Mouse (Mus musculus) cerebellum, adult 8-10 months (tissue): ENCODE measurements around the gene Pdzd2.

ENCODE experiments used
- DNase-seq: peaks from one replicate; pipeline ENCODE4 v3.0.0; 2022

The Pdzd2 gene

GRCm38 (mm10) chr15:12739277-12740247, at the start of gene Pdzd2:
TSS of gene Pdzd2 (minus strand) at chr15:12739924.
- DNase-seq: peak; percentile 89

- no peak for DNase-seq
Measured at GRCm38 (mm10) chr15:12789406-12789867, 49.7 kb upstream of the Pdzd2 start.

- DNase-seq: no peak
Measured at GRCm38 (mm10) chr15:12788536-12788935, 48.8 kb upstream of the Pdzd2 start.

DNA sequence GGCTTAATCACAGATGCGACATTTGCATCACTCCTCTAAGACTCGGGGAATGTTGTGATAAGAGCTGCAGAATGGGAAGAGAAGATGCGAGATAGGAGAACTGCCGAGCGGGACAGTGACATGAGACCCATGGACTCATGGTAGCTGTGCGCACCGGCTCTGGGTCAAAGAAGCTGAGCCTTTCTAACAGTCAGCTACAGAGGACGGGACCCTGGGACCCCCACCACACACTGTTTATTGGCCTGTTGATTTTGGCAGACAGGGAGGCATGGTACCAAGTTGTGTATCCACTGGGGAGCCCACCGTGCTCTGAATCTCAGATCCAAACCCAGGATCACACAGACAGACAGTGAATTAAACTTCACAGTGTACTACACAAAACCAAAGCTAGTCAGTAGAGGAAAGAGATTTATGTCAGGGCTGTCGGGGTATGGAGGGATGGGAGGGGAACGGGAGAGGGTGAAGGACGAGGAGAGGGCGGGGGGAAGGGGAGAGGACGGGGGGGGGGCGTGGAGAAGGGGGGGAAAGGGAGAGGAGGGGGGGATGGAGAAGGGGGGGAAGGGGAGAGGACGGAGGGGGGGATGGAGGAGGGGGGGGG, 42.1 kb upstream of the Pdzd2 start:
- DNase-seq: no peak

GRCm38 (mm10) chr15:12781296-12781695, 41.6 kb upstream of the Pdzd2 start:
- DNase-seq: no peak

GRCm38 (mm10) chr15:12774149-12774753, 34.5 kb upstream of the Pdzd2 start:
- no peak for DNase-seq

DNA sequence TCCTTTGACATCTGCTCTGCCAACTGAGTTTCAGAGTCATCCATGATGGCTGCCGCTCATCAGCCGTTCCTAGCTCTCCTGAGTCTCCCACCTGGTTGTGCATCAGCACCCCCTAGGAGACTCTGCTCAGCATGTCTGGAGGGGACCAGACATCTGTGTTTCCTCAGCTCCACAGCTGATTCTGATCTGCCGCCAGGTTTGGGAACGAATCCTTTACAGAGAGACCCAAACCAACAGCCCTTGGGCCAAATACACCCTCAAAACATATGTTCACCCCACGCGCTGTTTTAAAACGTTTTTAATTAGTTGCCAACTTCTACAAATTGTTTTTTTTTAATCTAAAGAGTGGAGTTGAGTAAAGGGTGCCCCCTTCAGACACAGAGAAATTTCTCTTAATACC, 31.2 kb upstream of the Pdzd2 start:
- DNase-seq: no peak

DNA sequence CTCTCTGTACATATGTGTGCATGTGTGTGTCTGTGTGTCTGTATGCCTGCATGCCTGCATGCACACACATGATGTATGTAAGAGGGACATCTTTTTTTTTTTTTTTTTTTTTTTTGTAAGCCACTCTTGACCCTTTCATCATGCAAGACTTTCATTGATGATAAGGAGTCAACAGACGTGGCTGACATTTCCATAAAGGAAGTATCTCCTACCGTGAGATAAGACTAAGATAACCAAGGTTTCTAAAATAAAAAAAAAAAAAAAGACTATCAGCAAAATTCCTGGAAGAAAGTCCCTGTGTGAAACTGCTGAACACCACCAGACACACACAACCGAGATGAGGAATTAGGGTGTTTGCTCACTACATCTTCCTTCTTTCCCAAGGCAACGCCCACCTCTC, 27.1 kb upstream of the Pdzd2 start:
- DNase-seq: no peak

DNA sequence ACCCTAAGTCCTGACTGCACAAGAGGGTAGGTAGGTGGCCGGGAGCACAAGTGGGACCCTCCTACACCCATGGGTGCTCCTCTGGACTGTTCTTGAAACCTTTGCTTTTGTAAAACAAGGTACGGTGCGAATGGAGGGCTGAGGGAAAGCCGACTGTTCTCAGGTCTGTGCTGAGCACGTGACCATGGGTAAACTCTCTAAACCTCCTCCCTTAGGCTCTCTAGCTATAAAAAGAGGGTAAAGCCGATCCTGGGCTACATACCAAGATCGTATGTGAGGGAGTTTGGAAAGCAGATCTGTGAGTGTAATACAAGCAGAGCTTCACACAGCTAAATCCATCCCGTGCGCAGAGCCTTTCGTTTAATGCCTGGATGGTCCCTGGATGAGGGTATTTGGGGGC, 23.4 kb upstream of the Pdzd2 start:
- DNase-seq: no peak

- no peak for DNase-seq
Measured at GRCm38 (mm10) chr15:12762258-12762913, 22.7 kb upstream of the Pdzd2 start.

DNA sequence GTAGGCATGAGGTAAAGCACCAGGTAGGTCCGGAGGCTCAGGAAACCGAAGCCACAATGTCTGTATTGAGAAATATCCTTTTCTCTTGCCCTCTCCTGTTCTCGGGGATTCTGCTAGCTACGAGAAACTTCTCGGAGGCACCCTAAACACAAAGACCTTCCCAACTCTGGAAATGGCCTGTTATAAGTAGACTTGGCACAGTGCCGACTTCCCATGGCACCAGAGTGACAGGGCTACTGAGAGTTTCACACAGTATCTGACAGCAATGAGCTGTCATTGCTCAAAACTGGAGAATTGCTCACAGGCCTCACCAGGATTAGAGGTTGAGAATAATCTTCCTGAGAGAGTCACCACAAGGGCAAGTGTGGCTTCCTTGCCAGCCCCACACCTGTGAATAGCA, 21.0 kb upstream of the Pdzd2 start:
- DNase-seq: no peak

DNA sequence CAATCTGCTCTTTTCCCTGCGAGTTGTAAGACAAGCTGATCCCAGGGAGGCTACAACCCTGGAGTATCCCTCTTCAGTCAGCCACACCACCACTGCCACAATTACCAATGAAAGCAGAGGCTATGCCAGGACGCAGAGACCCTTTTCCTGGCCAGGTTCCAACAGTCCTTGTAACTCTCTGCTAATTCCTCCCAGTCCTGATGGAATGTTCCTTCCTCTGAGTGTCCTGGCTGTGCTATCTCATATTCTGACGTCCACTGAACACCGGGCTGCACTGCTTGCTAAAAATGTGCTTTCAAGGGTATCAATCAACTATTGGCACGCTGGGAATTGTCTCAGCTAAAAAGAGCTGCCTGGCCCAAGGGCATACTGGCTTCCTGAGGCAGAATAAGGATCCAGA, 18.7 kb upstream of the Pdzd2 start:
- DNase-seq: no peak

DNA sequence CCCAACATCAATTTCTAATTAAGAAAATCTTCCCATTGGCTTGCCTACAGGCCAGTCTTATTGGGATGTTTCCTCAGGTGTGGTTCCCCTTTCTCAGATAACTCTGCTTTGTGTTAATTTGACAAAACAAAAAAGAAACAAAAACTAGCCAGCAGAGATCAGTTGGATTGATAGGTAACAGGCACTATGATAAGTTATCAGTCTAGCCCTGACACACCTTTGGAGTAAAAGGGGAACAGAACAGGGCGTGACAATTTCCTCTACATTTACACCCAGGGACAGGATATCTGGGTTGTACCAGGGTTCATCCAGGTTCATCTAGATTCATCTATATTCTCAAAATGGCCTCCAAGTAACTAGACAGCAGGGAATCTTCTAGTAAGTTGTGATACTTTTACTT, 18.0 kb upstream of the Pdzd2 start:
- DNase-seq: no peak

GRCm38 (mm10) chr15:12753201-12753600, 13.5 kb upstream of the Pdzd2 start:
- no peak for DNase-seq

DNA sequence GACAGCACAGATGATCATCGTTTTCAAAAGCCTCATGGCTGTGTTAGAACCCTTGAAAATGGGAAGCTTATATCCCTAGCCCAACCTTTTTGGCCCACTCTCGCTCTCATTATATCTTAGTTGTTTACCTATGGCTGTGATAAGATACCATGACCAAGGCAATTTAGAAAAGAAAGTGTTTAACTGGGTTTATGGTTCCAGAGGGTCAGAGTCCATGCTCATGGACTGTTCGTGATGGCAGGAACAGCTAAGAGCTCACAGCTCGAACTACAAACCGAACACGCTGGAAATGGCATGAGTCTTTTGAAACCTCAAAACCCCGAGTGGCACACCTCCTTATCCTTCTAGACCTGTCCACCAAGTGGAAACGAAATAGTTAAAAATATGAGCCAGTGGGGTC, 11.2 kb upstream of the Pdzd2 start:
- DNase-seq: no peak

GRCm38 (mm10) chr15:12749549-12750301, 10.0 kb upstream of the Pdzd2 start:
- no peak for DNase-seq

DNA sequence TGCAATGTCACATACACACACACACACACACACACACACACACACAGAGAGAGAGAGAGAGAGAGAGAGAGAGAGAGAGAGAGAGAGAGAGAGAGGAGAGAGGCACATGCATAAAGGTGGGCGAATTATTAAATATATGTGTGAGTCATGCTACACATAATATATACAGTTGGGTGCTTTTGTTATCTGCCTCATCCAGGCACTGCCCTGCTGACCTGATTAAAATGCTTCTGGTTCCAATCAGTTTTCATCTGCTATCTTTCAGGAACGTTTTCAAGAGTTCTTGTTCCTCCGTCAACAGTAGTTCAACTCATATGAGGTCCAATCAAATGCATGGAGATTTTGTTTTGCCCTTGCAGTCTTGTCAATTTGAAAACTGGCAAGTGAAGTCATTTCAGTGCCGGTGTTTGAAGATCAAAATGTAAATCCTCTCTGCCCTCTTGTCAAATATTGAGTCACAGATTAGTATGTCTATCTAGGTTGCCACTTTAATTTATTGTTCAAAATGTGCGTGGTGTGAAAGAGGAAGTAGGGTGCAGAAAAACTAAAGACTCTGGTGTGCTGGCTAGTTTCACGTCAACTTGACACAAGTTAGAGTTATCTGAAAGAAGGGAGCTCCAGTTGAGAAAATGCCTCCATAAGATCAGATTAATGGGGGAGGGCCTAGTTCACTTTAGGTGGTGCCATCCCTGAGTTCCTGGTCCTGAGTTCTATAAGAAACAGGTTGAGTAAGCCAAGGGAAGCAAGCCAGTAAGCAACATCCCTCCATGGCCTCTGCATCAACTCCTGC, 2.6 kb upstream of the Pdzd2 start:
- no peak for DNase-seq

- peak; percentile 16 for DNase-seq
Measured at GRCm38 (mm10) chr15:12738301-12739093, 1.2 kb downstream of the Pdzd2 start.

GRCm38 (mm10) chr15:12735208-12735607, 4.5 kb downstream of the Pdzd2 start:
- no peak for DNase-seq

GRCm38 (mm10) chr15:12734221-12734620, 5.5 kb downstream of the Pdzd2 start:
- no peak for DNase-seq

DNA sequence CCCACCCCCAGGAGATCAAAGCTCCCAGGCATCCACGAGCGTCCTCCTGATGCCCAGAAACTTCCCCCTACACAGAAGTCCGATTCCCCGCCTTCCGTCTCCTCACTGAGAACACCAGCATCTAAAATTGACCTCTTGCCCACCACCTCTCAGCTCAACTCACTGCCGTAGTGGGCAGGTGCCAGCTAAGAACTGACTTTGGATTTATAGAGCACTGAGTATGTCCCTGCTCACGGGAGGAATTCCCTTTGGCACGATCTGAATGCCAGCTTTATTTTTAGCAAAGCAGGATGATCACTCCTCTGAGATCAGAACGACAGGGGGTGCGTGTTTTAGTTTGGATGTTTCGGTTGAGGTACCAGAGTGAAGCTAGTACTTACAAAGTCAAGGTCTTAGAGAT, 7.1 kb downstream of the Pdzd2 start:
- DNase-seq: no peak
